Mouse (Mus musculus): ENCODE results near the gene Apbb1ip. TPM values are rescaled to one million over a fixed set of nuclear protein-coding genes. Genes with fewer than 3 reads are reported as not detected.
"Not testable (repeated sequence)": the region's sequence is repeated elsewhere in the genome, so short reads cannot be mapped to it uniquely, and the experiment has no call there.

Apbb1ip gene
- total RNA-seq, 4 experiments from 2014 or later: 0.56 to 2.2 (median 0.96) TPM

DNA sequence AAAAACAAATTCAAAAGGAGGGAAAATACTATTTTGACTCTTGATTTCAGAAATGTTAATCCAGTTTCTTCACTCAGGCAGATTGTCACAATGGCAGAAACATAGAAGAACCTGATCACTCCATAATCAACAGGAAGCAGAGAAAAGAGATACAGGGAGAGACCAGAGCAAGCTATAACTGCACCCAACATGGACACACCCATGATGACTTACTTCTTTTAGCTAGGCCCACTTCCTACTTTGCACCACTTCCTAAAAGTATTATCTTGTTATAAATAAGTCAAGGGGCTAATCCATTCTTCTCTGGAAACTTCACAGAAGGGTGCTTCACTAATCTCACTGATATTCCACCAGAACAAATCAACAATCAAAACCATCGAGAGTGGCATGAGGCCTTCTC, 42.3 kb downstream of the Apbb1ip start:
- DNase-seq (ENCODE audit: low spot score in 2 of 2): no peak

DNA sequence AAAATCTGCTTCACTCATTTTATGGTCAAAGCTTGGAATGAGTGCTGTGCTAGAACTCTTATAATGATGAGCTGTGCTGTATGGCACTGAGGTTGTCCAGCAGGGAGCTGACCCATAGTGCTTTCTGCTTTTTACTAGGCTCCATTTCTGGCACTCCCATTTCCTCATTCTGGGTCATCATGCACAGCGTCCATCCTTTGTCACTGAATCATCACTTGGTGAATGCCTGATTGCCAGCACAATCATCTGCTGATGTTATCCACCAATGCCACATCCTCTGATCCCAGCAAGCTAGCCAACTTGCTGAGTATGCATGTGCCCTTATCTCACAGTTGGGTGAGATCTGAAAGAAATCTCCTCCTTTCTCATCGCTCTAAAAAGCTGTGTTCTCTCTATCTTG, 48.4 kb downstream of the Apbb1ip start:
- DNase-seq (ENCODE audit: low spot score in 2 of 2): no peak

DNA sequence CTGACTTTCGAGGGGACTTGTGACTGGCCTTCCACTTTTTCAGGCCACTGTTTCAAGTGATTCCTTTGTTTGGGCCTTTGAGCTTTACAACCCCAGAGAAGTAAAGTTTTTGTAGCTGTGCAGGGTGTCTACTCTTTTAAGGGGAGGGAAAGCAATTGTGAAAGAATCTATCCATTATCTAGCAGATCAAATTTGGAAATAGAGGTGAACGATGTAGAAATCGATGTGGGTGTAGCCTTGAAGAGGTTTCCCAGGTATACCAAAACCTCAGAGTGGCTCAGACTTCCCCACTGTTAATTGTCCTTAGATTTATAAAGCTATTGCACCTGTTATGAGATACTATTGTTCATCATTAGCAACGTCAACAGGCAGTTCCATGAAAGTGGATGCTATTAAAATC, 71.6 kb downstream of the Apbb1ip start:
- no peak for DNase-seq (ENCODE audit: low spot score in 2 of 2)

DNA sequence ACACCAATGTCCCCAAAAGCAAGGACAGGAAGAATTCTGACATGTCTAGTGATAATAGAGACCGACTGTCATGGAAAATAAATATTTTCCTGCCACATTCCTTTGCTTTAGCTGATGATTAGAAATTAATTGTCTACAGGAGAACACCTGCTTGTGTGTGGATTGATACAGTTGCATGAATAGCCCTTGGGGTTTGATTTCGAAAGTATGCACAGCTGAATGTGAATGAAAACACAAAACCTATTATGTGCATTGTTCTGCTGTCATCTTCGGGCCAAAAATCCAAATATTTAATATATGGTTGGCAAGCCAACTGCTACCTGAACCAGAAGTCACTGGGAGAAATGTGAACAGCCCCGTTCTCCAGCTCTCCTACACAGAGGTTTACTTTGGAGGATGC, 78.0 kb downstream of the Apbb1ip start:
- no peak for DNase-seq (ENCODE audit: low spot score in 2 of 2)

DNA sequence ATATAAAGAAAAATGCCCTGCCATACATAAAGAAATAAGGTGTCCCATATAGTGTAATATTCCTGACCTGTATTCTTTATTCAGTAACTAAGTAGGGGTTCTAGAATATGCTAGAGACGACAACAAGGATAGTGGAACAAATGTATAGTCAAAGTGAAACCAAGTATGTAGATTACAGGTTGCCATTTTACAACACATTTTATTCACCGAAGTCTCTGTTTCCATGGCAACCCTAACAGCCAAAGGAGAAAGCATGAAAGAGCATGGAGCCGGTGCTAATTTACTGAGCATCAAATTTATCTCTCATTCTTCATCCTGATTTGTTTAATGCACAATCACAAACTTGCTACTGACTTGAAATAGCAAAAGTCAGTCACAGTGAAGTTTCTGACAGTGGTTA, 83.6 kb downstream of the Apbb1ip start:
- DNase-seq (ENCODE audit: low spot score in 2 of 2): no peak

DNA sequence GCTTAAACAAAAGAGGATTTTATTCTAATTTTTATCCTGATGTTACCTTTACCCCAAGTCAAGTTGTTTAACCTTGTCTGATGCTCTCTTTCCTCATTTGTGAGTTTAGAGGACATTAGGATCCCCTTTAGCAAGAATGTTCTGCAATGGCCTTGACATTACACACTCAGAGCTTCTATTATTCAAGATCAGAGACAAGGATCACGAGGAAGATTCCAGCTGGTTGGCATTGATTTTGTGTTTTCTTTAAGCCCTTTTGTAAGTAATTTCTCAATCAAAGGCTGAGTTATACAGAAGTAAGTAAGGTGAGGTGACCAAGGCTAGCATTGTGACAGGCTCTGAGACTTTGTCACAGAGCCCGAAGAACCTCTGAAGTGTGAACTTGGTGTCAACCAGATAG, 88.3 kb downstream of the Apbb1ip start:
- no peak for DNase-seq (ENCODE audit: low spot score in 2 of 2)

DNA sequence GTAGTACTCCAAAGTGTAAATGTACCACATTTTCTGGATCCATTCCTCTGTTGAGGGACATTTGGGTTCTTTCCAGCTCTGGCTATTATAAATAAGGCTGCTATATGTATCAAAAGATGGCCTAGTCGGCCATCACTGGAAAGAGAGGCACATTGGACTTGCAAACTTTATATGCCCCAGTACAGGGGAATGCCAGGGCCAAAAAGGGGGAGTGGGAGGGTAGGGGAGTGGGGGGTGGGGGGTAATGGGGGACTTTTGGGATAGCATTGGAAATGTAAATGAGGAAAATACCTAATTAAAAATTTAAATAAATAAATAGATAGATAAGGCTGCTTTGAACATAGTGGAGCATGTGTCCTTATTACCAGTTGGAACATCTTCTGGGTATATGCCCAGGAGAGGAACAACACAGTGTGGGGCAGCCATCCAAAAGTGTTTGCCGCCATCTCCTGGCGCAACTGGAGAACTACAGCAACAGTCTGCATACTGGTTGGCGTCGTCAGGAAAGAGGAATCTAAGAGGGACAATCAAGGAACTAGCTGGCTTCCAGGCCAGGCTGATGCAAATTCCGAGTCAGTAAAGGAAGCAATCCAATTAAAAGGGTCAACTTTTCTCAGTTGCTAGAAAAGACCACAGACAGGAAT, 90.6 kb downstream of the Apbb1ip start:
- DNase-seq (ENCODE audit: low spot score in 2 of 2): peak; percentile 10 to 28

DNA sequence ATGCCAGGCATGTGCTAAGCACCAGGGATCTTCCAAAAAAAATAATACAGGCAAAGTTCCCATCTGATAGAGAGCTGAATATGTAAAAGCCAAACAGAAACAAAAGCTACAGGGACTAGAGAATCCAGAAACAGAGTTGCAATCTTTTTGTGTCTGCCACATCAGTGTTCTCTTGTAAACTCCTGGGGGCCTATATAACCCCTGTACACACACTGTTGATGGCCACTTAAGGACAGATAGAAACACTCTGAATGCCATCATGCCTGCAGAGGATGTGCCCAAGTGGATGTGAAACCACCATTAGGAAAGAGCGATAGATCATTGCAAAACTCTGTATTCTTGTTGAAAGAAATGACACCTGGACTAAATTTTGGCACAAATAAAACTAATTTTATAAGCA, 91.9 kb downstream of the Apbb1ip start:
- DNase-seq (ENCODE audit: low spot score in 2 of 2): no peak

DNA sequence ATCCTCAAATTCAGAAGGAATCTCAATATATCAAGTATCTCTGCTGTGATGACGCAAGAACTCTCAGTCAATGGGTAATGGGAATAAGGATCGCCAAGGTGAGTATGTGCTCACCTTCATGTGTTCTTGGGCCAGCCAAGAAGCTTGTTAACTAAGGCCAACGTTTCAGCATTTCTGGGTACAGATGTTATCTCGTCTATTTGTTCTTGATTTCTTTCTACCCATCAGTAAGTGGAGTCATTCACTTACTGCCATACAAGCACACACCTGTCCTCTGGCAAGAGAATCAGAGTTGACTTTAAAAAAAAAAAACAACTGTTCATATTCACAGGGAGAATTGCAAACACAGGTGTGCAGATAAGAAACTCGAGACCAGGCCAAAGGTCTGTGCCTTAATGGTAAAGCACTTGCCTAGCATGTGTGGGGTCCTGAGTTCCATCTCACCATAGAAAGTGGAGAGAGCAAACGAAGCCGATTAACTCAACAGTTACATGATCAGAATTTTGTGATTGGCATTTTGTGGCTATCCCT, 93.1 kb downstream of the Apbb1ip start:
- no peak for DNase-seq (ENCODE audit: low spot score in 2 of 2)

DNA sequence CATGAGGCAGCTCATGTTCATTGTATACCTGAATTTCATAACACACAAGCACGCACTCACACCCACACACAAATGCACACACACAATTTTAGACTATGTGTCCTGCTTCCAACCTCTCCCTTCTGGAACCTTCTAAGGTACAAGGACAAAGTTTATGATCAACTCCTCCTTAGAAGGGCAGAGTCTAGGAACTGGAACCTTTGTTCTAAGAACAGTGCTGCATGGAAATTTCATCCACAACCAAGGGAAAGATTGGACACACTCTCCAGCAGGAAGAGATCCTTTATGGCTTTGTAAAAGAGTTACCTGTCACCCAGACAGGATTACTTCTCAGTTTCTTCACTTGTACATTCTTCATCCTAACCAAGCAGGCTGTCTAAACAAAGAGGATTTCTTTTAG, 99.3 kb downstream of the Apbb1ip start:
- no peak for DNase-seq (ENCODE audit: low spot score in 2 of 2)

DNA sequence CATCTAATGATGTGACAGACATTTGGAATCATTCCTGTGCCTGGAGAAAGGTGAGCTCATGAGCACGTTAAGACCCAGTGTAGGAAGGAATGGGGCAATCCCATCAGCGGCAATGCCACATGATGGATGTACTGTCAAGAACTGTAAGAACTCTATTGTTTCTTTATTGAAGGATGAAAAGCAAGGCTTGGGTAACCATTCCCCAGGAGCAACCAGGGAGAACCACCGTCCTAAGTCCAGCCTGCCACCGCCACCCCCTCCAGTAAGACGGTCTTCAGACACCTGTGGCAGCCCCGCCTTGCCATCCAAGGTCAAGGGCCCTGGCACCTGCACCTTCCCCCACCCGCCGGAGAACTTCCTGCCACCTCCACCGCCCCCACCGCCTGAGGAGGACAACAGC, 100.7 kb downstream of the Apbb1ip start:
- no peak for DNase-seq (ENCODE audit: low spot score in 2 of 2)

DNA sequence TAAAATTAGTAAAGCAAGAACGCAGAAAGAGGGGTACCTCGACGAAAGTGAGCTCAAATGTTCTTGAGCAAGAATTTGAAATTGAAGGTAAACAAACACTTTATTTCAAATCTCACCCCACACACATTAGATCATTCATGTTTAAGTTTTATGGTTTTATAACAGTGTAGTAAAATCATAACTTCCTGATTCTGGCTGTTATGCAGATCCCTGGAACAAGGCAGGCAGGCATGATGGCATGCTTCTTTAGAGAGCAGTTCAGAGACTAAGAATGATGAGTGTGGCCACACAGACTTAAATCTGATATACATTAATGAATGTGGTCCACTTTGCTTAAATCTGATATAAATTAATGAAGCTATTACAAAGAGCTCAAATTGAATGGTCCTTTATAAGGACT, 102.7 kb downstream of the Apbb1ip start:
- no peak for DNase-seq (ENCODE audit: low spot score in 2 of 2)

DNA sequence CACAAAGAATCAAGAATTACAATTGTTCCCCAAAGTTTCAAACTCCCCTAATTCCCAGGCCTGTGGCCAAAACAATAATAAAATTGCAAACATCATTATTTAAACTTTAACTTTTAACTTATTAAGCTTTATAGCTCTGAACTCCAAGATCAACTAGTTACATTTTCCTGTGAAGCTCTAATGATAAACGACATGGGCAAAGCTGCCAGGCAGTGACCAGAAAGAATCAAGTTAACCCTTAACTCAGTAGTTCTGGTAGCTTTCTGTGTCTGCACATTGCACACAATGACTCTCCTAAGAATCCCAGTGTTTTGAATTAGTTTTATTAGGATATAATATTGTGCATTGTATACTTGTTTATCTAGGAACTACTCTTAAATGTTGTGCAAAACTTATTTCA, 104.9 kb downstream of the Apbb1ip start:
- no peak for DNase-seq (ENCODE audit: low spot score in 2 of 2)

DNA sequence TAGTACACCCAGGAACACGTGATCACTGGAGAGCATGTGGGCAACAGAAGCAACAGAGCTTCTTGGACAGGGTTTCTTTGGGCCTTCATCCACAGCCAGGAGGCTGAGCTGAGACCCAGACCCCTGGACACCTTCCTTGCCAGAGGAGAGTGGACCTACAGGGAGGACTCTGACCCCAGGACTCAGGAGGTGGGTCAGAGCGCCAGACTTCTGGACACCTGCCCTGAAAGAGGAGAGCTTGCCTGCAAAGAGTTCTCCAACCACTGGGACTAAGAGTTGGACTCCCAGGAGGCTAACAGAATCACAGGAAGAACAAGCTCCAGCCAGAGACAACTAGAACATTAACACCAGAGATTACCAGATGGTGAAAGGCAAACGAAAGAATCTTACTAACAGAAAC, 106.8 kb downstream of the Apbb1ip start:
- DNase-seq (ENCODE audit: low spot score in 2 of 2): not testable (repeated sequence)

DNA sequence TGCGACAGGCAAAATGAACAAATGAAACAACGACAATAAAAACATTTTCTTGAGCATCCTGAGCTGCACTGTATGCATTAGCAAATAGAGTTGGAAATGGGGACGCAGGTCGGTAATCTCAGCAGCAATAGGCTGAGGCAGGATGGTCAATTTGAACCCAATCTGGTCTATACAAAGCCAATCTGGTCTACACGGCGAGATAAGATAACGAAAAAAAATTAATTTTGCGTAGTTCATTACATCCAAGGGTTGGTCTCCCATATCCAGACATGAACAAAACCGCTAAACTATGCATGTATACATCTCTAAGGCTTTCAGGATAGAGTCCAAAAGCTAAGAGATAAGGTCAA, 121.0 kb downstream of the Apbb1ip start:
- no peak for DNase-seq (ENCODE audit: low spot score in 2 of 2)

DNA sequence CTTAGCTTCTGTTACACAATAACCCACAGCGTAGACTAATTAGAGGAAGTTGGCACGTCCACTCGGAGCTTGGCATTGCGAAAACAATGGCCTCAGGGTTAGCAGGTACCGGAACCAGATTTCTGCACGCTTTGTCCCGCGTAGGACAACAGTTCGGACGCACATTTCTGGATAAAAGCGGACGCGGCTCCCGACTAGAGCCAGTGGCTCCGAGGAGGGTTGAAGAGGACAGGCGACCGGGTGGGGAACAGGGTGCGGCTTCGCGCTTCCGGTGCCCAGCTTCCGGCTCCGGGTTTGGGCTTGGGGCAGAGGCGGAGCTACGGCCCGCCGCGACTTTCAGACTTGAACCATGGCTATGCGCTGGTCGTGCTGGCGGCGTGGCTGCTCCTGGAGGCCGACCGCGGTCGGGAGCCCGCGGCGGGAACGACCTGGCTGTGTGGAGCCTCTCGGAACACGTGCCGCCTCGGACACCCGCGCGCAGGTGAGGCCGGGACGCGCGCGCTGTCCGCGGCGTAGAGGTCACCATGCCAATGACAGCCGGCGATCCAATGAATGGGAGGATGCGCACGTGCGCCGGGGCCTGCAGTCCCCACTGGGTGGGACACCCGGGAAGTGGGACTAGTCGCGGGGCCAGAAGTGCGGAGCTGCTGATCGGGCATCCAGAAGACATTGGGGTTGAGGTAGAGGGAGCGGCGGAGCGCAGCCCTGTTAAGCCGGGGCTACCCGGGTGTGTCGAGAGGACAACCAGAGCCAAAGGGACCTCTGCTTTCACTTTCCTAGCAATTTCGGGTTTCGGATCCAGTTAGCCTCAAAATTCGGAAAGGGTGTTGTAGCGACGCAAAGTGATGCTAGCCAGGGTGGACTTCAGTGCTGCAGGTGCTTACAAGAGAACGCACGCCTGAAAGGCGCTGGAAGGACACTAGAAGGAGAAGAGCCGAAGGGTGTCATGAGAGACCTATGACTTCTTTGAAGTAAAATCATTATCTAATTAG, 121.7 kb downstream of the Apbb1ip start, which contains the start of gene Pdss1:
Gene Pdss1 (plus strand): TSS at position 241 of the 992 bp plus-strand sequence.
- DNase-seq (ENCODE audit: low spot score in 2 of 2): peak; percentile 76 to 82

DNA sequence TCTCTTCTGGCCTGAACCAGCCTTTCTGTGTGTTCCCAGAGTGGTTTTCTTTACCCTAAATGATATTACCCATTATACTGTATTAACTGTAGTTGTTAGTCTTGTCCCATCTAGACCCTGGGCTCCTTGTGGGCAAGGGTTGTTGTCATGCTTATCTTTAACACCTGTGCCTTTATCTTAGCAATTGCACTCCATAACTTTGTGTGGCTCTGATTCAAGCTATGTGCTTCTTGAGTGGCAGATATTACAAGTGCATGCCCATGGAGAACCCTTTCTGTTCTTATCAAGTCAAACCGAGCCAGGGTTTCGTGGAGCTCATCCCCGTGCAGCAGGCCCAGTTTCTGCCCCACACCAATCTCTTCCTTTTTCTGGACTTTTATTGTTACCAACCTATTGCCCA, 130.1 kb downstream of the Apbb1ip start:
- no peak for DNase-seq (ENCODE audit: low spot score in 2 of 2)

DNA sequence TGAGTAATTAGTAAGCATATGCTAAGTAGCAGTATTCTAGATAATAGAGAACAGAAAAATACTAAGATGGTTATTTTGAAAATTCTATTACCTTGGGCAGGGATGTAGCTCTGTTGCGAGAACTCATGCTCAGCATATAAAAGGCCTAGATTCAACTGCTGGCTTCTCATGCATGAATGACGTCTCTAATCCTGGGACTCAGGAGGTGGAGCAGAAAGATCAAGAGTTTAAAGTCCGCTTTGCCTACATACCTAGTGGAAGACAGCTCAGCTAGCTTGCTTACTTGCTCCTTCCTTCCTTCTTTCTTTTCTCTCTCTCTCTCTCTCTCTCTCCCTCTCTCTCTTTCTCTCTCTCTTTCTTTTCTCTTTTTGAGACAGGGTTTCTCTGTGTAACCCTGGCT, 140.5 kb downstream of the Apbb1ip start:
- DNase-seq (ENCODE audit: low spot score in 2 of 2): no peak

DNA sequence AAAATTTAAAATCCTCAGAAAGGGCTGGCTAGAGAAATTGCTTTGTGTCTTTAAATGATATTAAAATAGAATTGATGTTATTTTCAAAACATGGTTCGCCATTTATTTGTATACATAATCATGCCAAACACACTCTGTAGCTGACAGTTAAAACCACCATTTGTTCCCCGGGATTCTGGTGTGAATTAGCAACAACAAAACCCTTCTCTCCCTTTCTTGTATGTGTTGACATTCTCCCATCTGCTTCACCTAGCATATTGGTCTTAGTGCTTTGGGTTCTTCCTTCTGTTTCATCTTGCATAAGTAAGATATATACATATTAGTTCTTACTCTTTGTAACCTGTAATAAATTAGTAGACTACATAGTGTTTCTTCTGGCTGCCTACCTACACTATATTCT, 144.8 kb downstream of the Apbb1ip start:
- DNase-seq (ENCODE audit: low spot score in 2 of 2): no peak

Measured in gastrocnemius, adult 8-10 months (tissue).